Mouse (Mus musculus): ENCODE measurements around the gene Armcx3.
"Not testable (repeated sequence)": the region's sequence is repeated elsewhere in the genome, so short reads cannot be mapped to it uniquely, and the experiment has no call there.

Gene Armcx3

GRCm38 (mm10) chrX:134756434-134757292, at the start of gene Armcx3:
Gene Armcx3, plus strand, starts transcription at chrX:134756595.
- peak; percentile 61 to 74 for DNase-seq

GRCm38 (mm10) chrX:134716863-134717262, 39.5 kb upstream of the Armcx3 start:
- DNase-seq, result no peak

DNA sequence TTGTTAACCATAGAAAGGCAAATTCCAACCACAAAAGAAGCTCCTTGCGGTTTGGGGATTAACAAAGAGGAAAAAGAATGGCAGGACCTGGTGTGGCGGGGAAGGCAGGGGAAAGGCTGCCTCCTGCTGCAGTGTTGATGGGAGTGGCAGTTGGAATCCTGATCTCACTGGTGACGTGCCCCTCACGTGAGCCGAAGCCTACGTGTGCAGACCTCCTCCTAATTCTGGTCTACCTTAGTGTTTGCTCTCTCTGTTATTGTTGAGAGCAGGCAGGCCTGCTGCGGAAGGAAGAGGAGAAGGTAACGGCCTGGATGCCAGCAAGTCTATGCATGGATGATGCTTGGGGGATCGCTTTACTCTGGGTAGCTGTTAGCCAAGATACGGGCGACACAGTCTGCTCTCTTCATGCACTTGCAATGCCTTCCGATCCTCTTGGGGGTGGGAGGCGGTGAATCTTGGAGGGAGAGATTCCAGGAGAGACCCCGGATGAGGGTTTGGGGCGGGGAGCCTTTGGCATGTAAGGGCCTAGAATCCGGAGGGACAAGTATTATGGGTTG, 38.6 kb upstream of the Armcx3 start, which contains the start of gene Armcx1:
Armcx1 (plus strand) TSS at position 212 of the 557 bp plus-strand sequence.
- peak; percentile 73 to 80 for DNase-seq

DNA sequence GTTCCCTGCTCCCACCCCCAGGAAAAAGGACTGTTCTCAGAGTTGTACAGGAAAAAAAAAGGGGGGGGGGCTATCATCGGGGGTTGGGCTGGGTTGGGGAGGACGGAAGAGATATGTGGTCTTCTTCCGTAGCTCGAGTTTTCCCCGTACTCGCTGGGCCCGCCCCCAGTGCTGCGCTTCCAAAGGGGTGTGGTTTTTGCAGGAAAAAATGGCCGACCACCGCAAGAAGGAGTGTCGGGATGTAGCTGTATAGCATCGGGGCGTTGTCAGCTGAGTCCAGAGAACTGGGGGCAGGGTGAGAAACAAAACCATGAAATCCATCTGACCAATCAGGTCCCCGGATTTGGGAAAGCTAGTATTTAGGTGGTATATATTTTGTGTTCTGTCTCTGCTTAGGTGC, 37.9 kb upstream of the Armcx3 start:
- DNase-seq, result peak; percentile 56 to 72

- not testable (repeated sequence) for DNase-seq
These were observed 32.6 kb upstream of the Armcx3 start for GRCm38 (mm10) chrX:134723762-134724161.

- peak in 1 of 2 experiments; percentile 28 for DNase-seq
These were observed 26.6 kb upstream of the Armcx3 start for GRCm38 (mm10) chrX:134729778-134730177.

GRCm38 (mm10) chrX:134737796-134738195, 18.6 kb upstream of the Armcx3 start:
- DNase-seq, result no peak

DNA sequence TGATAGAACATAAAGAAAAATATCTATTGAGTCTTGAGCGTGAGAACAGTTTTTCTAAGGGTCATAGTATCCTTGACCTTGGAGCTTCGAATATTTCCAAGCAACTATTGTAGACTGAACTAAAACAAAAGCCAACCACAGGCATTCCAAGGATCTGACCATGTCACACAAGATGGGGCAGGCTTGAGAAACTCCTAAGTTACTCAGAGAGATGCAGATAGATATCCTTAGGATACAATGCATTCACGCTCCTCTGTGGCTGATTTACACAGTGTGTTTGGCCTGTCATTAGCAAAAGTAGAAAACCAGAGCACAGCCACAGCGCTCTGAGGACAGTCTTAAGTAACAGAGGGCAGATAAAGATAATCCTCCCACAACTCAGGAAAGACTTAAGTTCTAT, 17.2 kb upstream of the Armcx3 start:
- no peak for DNase-seq

DNA sequence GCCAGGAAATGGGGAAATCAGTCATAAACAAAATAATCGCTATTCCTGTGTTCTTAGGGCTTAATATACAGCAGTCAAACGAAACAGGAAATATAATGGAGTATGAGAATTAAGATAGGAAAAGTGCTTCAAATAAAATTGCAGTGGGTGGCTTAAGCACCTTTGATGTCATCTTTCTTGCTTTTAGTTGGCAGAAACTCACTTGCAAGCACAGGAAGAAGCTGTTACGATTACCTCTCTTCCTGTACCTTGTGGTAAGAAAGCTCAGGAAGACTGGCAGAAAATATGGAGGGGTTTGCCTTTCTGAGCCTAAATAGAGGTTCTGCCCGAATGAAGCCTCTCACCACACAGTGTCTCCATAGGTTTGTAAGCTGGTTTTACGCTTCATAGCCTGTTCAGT, 14.5 kb upstream of the Armcx3 start:
- no peak for DNase-seq

DNA sequence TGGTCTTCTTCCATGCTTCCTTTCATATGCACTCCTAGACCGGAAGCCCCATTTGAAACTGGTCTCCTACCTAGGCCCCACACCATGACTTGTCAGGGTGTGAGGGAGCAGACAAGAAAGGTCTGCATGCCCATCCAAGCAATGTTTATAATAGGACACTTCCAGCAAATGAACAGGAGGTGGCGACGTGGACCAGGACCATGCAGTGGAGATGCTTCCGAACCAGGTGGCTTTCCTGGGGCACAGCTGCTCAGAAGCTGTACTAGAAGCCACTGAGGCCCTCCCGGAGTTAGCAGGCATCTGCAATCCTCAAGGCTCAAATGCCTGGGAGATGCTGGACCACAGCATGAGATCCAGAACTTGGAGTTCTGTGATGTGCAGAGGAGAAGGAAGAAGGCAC, 9.9 kb upstream of the Armcx3 start:
- DNase-seq, result peak; percentile 52 to 62

- DNase-seq, result peak; percentile 65 to 78
These were observed 5.4 kb upstream of the Armcx3 start, which contains the start of gene Armcx6 for GRCm38 (mm10) chrX:134750764-134751592. Gene Armcx6, minus strand, starts transcription at chrX:134751417.

DNA sequence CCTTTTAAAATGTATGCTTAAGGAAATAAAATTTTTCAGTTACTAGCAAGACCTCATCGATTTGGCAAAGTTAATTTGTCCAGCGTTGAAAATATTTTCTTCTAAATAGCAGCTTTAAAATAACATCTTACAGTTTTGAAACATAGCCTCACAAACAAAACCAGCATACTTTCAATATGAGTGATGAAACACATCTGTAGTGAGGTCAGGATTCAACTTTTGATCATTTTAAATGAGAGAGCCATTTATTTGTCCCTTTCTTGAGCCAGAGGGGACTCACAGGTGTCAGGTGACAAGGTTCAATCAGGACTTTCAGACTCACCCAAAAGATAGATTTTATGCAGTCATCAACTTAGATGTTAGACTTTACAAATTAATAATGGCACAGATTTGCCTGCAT, 4.5 kb upstream of the Armcx3 start:
- DNase-seq, result no peak

DNA sequence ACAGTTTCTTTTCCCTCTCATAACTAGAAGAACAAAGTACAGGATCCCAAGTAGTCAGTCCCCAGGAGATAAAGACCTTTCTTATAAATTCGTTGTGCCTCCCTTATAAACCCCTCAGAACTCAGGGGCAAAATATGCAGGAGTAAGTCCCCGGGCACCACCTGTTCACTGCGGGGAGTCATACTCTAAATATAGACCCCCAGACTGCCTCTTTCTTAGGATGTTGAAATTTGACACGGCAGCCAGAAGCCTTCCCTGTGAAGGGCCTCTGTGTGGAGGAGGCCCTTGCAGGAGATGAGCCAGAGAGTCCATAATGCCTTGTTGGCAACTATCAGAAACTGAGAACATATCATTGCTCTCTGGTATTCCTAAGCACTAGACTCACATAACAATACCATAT, 3.8 kb upstream of the Armcx3 start:
- DNase-seq, result no peak

GRCm38 (mm10) chrX:134757293-134757995, 1.0 kb downstream of the Armcx3 start:
- peak; percentile 11 to 17 for DNase-seq

DNA sequence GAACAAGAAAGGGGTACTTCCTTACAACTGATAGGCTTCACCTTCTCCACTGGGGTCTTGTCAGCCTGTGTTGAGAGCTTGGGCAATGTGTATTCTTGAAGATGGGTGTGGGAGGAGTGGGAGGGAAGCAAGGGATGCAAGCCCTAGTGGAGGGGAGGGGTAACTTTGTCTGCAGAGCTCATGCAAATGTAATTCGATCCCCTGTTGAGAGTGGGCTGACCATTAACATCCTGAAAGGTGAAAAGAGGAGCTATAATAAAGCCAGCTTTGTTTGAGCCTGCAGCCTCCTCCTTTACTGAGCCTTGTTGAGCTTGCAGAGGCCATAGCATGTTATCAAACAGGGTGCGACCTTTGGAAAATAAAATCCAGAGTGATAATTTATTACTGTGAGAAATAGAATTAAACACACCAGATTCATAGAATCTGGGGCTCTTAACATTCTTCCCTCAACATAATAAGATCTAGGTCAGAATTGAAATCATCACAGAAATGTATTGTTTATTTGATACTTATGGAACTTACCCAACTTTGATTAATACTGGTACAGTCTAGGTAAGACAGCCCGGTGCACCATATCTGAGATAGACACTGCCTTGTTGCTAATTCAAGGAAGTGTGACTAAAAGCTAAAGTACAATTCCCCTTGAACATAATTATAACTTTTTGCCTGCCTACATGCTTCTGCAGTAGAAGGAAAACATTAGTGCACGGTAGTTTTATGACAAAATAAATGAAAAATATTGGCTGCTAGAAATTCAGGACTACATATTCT, 7.2 kb downstream of the Armcx3 start:
- DNase-seq, result not testable (repeated sequence)

DNA sequence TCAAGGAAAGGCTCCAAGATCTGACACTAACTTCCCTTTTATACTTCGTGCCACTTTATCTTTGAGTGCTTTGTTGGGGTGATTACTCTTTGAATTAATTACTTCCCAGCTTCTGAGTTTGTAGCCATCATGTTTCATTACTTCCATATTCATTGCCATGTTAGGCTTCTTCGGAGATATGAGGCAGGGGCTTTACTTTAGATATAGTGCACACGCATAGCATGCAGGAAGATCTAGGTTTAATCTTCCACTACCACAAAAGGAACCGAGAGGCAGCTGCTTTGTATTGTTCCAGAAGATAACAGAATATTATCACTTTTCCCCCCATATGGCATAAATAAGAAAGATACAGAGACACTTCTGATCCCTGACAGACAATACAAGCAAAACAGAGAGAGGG, 31.3 kb downstream of the Armcx3 start:
- DNase-seq, result no peak

DNA sequence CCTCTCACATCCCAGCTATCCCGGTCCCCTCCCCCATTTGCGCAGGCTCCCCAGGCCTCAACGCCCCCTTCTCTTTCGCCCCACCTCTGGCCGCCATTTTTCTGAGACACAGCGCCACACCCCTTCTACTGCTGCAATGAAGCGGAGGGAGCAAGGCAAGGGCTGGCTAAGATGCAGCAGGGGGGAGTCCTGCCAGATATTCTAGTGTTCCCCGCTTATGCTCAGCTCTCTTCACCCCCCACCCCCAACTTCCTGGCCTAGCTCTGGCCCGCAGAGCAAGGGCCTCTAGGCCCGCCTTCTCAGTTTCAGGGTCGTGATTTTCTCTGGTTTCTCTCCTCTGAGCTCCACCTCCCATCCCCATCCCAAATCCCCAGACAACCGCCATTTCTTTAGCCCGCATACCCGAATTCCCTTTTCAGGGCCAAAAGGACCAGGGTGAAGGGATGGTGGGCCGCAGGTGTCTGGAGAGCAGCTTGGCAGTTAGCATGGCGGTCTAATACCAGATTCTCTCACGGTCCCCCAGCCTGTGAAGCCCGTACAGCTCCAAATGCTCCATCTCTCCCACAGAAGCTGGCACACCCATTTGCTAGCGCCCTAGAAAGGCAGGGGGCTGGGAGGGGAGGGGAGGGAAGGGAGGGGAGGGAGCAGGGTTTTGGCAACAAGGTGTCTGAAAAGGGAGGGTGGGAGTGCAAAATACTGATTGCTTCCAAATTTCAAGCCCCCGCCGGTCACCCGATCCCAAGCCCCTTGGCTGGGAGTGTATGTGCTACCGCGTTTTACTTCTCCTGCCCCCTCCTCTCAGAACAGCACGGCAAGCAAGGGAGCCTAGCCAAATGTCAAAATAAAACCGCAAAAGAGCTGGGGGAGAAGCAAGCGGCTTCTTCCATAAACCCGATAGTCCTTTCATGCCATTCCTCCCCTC, 51.7 kb downstream of the Armcx3 start:
- peak; percentile 31 to 41 for DNase-seq

- peak; percentile 63 to 75 for DNase-seq
These were observed 52.4 kb downstream of the Armcx3 start, which contains the start of gene Armcx2 for GRCm38 (mm10) chrX:134808755-134809224. Gene Armcx2, minus strand, starts transcription at chrX:134809221.
